Mouse (Mus musculus) liver, embryonic 11.5 days (tissue): Measurements from ENCODE around the gene Spcs1. TPM values are rescaled to one million over a fixed set of nuclear protein-coding genes. Genes with fewer than 3 reads are reported as not detected.

Source experiments
- ATAC-seq: fragments of 200-750 bp; cut with Nextera tagmentation; replicated peaks from 2 replicates; pipeline ENCODE4 v1.8.0; 2017; ENCODE audit warnings: moderate number of reproducible peaks, mild to moderate bottlenecking, moderate TSS enrichment, moderate library complexity; ENCODE audit not compliant: low FRiP score
- DNase-seq: peaks from one replicate; pipeline ENCODE4 v3.0.0-alpha.2; 2017; ENCODE audit warnings: low spot score
- H3K27ac ChIP-seq: fragments of 300-500 bp; sonication (generic); 2 replicates; pipeline ENCODE4 v1.5.1; 2014; ENCODE audit warnings: mild to moderate bottlenecking, low read depth, low read length, control low read depth
- H3K27me3 ChIP-seq: fragments of 300-500 bp; sonication (generic); replicated peaks from 2 replicates; pipeline ENCODE4 v1.6.1; 2014; ENCODE audit warnings: low read length, mixed read lengths; ENCODE audit not compliant: control insufficient read depth, insufficient read depth
- H3K36me3 ChIP-seq: fragments of 300-500 bp; sonication (generic); 2 replicates; pipeline ENCODE4 v1.6.1; 2014; ENCODE audit warnings: mild to moderate bottlenecking, low read length, moderate library complexity, mixed read lengths; ENCODE audit not compliant: control insufficient read depth, insufficient read depth
- H3K4me1 ChIP-seq: fragments of 300-500 bp; sonication (generic); replicated peaks from 2 replicates; pipeline ENCODE4 v1.6.1; 2014; ENCODE audit warnings: low read length, mixed read lengths; ENCODE audit not compliant: control insufficient read depth, insufficient read depth
- H3K4me2 ChIP-seq: fragments of 300-500 bp; sonication (generic); 2 replicates; pipeline ENCODE4 v1.6.1; 2014; ENCODE audit warnings: mild to moderate bottlenecking, control low read depth, moderate library complexity
- H3K4me3 ChIP-seq: fragments of 300-500 bp; sonication (generic); 2 replicates; pipeline ENCODE4 v1.5.1; 2014; ENCODE audit warnings: low read depth, low read length, control low read depth
- H3K9ac ChIP-seq: fragments of 300-500 bp; sonication (generic); 2 replicates; pipeline ENCODE4 v1.6.1; 2014; ENCODE audit warnings: low read depth, low read length, control low read depth
- H3K9me3 ChIP-seq: fragments of 300-500 bp; sonication (generic); 2 replicates; pipeline ENCODE4 v1.6.1; 2016; ENCODE audit warnings: low read length, inconsistent platforms, mixed read lengths; ENCODE audit not compliant: control insufficient read depth
- WGBS: fragments of 180-500 bp; shearing (Covaris S2); extraction: QIAGEN DNeasy Blood & Tissue Kit; methylation state at CpG from one replicate; pipeline ENCODE4 v1.1.7; 2014; 5-methylcytosine and 5-hydroxymethylcytosine counted together
- polyA plus RNA-seq: library from polyadenylated mRNA; unstranded; fragments of >200 nt; fragmentation: Nextera tagmentation; extraction: Ambion mirVana; gene quantifications from 2 replicates; pipeline ENCODE4 v1.2.1, GENCODE M21; 2014

Gene Spcs1
- polyA plus RNA-seq, 1 experiment from 2014 or later: 309 TPM

DNA sequence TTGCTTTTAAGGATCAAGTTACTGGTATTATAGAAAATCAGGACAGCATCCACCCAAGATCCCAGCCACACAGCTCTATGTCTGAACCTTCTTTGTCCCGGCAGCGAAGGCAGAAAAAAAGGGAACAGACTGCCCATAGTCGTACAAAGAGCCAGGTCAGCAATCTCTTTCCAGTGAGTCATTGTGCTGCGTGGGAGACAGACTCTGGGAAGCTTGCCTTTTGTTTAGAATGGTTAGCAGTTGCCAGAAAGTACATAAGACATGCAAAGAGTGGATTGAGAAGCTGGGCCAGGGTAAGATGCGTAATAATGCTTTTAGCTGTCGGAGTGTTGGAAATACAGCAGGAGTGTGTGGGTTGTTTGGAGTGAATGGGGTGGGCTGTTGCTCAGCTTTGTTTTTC is 27.3 kb downstream of the Spcs1 start:
- WGBS: 77% methylated on average over 6 of the region's 6 CpGs
- DNase-seq: no peak

GRCm38 (mm10) chr14:30960366-30960765 is 41.1 kb downstream of the Spcs1 start:
- H3K27me3 ChIP-seq: no peaks in the 10 kb centered on the region
- H3K9ac ChIP-seq: no peak overlapping the region
- DNase-seq (no peak), ATAC-seq (no peak)
- peaks cover 6% of the 10 kb centered on the region; the same call in 1 of the 2 replicates for H3K36me3 ChIP-seq
- H3K9me3 ChIP-seq: no peaks in the 10 kb centered on the region
- H3K4me3 ChIP-seq: no peak overlapping the region
- WGBS: 100% methylated on average over 1 of the region's 1 CpGs
- no peaks in the 10 kb centered on the region for H3K4me1 ChIP-seq
- no peak overlapping the region for H3K4me2 ChIP-seq
- H3K27ac ChIP-seq: no peak overlapping the region

More for the DNA sequence above, 27.3 kb downstream of the Spcs1 start:
- H3K4me1 ChIP-seq: no peaks in the 10 kb centered on the region
- H3K27me3 ChIP-seq: no peaks in the 10 kb centered on the region
- no peak overlapping the region for H3K4me2 ChIP-seq
- no peaks in the 10 kb centered on the region for H3K9me3 ChIP-seq
- H3K4me3 ChIP-seq: no peak overlapping the region
- no peaks in the 10 kb centered on the region; the same call in 1 of the 2 replicates for H3K36me3 ChIP-seq
- no peak overlapping the region for H3K9ac ChIP-seq
- no peak for ATAC-seq
- no peak overlapping the region for H3K27ac ChIP-seq

GRCm38 (mm10) chr14:30959031-30959430 is 42.4 kb downstream of the Spcs1 start:
- Histone ChIP-seq H3K9me3 (no peaks in the 10 kb centered on the region), H3K9ac (no peak overlapping the region), H3K27me3 (no peaks in the 10 kb centered on the region), H3K4me1 (no peaks in the 10 kb centered on the region), H3K4me2 (no peak overlapping the region), H3K27ac (no peak overlapping the region), H3K4me3 (no peak overlapping the region), H3K36me3 (peaks cover 6% of the 10 kb centered on the region; the same call in 1 of the 2 replicates)
- ATAC-seq: no peak
- WGBS: 81% methylated on average over 4 of the region's 4 CpGs
- DNase-seq: no peak

DNA sequence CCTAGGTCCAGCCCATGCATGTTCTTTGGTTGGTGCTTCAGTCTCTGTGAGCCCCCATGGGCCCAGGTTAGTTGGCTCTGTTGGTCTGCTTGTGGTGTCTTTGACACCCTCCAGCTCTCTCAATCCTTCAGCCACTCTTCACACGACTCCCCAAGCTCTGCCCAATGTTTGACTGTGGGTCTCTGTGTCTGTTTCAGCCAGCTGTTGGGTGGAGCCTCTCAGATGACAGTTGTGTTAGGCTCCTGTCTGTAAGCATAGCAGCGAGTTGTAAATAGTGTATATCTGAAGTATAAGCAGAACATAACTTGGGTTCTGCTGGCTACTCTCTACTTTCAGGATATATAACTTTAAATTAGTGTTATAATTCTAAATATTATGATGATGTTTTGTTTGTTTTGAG is 43.0 kb downstream of the Spcs1 start:
- Histone ChIP-seq H3K9ac (no peak overlapping the region), H3K27me3 (no peaks in the 10 kb centered on the region), H3K27ac (no peak overlapping the region), H3K9me3 (no peaks in the 10 kb centered on the region), H3K36me3 (peaks cover 6% of the 10 kb centered on the region; the same call in 1 of the 2 replicates), H3K4me2 (no peak overlapping the region), H3K4me3 (no peak overlapping the region), H3K4me1 (no peaks in the 10 kb centered on the region)
- WGBS: 61% methylated on average over 2 of the region's 2 CpGs
- no peak for ATAC-seq
- no peak for DNase-seq

DNA sequence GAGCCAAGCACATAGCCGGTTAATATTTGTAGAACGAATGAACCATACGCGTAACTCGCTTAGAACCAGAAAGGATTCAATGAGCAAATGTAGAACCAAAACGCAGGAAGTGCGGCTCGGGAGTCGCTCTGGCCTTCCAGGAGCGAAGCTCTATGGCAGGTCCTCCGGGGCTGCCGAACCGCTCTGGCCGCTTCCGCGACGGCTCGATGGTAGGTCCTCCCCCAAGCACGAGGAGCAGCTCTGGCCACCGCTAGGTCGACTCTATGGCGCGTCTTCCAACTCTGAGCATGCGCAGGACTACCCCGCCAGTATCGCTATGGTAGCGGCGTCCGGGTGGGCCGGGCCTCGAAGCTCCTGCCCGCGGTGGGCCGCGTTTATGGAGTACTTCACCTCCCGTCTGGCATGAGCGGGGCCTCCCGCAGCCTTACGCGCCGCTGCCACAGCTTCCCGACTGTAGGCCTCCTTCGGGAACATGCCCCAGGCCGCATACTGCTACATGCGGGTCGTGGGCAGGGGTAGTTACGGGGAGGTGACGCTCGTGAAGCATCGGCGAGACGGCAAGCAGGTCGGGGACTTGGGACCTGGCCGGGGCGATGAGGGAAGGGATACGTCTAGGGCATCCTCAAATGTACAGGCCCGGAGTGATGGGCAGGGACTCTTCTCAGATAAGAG is 50.2 kb downstream of the Spcs1 start, which contains the start of gene Nek4:
TSS of gene Nek4 (plus strand) at position 224 of the 672 bp plus-strand sequence.
- no peaks in the 10 kb centered on the region for H3K9me3 ChIP-seq
- H3K27me3 ChIP-seq: no peaks in the 10 kb centered on the region
- DNase-seq (peak; percentile 91), ATAC-seq (peak; percentile 99)
- no peaks in the 10 kb centered on the region for H3K36me3 ChIP-seq
- peak within 1 kb of the TSS; percentile 89 for H3K4me2 ChIP-seq
- peaks cover 3% of the 10 kb centered on the region; the same call in 1 of the 2 replicates for H3K4me1 ChIP-seq
- WGBS: under 1% methylated on average over 57 of the region's 57 CpGs
- peak within 1 kb of the TSS; percentile 89 for H3K4me3 ChIP-seq
- H3K9ac ChIP-seq: peak within 1 kb of the TSS; percentile 84
- peak within 1 kb of the TSS; percentile 74 for H3K27ac ChIP-seq

GRCm38 (mm10) chr14:30949986-30950385 is 51.5 kb downstream of the Spcs1 start:
- Histone ChIP-seq H3K36me3 (no peaks in the 10 kb centered on the region), H3K4me2 (no peak overlapping the region), H3K27me3 (no peaks in the 10 kb centered on the region), H3K4me1 (peaks cover 3% of the 10 kb centered on the region; the same call in 1 of the 2 replicates), H3K9me3 (no peaks in the 10 kb centered on the region), H3K4me3 (no peak overlapping the region), H3K27ac (no peak overlapping the region), H3K9ac (no peak overlapping the region)
- ATAC-seq (no peak), DNase-seq (no peak)
- 89% methylated on average over 10 of the region's 10 CpGs for WGBS

Other genes starting within 250 kb of the Spcs1 start
- 22.6 and 26.1 TPM in 2 replicates for gene Tmem110, start 176.1 kb downstream of the Spcs1 start, polyA plus RNA-seq
- gene Mustn1, start 122.5 kb downstream of the Spcs1 start, polyA plus RNA-seq: 0.25 and 0.45 TPM in 2 replicates
- gene Itih4, start 115.2 kb downstream of the Spcs1 start, polyA plus RNA-seq: 3.4 and 4.4 TPM in 2 replicates
- gene Itih3, start 77.9 kb downstream of the Spcs1 start, polyA plus RNA-seq: 57.8 and 64.8 TPM in 2 replicates
- 16.3 and 17.4 TPM in 2 replicates for gene Itih1, start 58.4 kb downstream of the Spcs1 start, polyA plus RNA-seq
- 13.2 and 14.3 TPM in 2 replicates for gene Nek4, start 50.3 kb downstream of the Spcs1 start, polyA plus RNA-seq
- gene Glt8d1, start 272 bp downstream of the Spcs1 start, polyA plus RNA-seq: 33.7 and 41.6 TPM in 2 replicates
- gene Pbrm1, start 17.5 kb upstream of the Spcs1 start, polyA plus RNA-seq: 72.8 and 73.0 TPM in 2 replicates
- gene Gnl3, start 17.5 kb upstream of the Spcs1 start, polyA plus RNA-seq: 265 and 268 TPM in 2 replicates
- 90.3 and 107 TPM in 2 replicates for gene Smim4, start 127.3 kb upstream of the Spcs1 start, polyA plus RNA-seq
- gene Nt5dc2, start 129.4 kb upstream of the Spcs1 start, polyA plus RNA-seq: 401 and 406 TPM in 2 replicates
- 25.3 and 39.9 TPM in 2 replicates for gene Stab1, start 167.0 kb upstream of the Spcs1 start, polyA plus RNA-seq
- 17.6 and 39.0 TPM in 2 replicates for gene Tnnc1, start 206.6 kb upstream of the Spcs1 start, polyA plus RNA-seq
- gene Nisch, start 215.3 kb upstream of the Spcs1 start, polyA plus RNA-seq: 228 and 245 TPM in 2 replicates
- 0.10 TPM in 1 of 2 replicates, not detected in the other for gene Sema3g, start 216.2 kb upstream of the Spcs1 start, polyA plus RNA-seq
- 14.9 and 15.0 TPM in 2 replicates for gene Phf7, start 249.6 kb upstream of the Spcs1 start, polyA plus RNA-seq
- gene Bap1, start 249.8 kb upstream of the Spcs1 start, polyA plus RNA-seq: 77.2 and 84.4 TPM in 2 replicates